Mouse (Mus musculus) midbrain, embryonic 16.5 days (tissue): ENCODE measurements around the gene Amd1. TPM values are rescaled to one million over a fixed set of nuclear protein-coding genes. Genes with fewer than 3 reads are reported as not detected.
A peak's percentile ranks its signal among the peaks of the same experiment; 100 is the strongest.

Experiments
- ATAC-seq: fragments of 200-750 bp; cut with Nextera tagmentation; 2 replicates; pipeline ENCODE4 v1.8.0; 2017; ENCODE audit warnings: moderate TSS enrichment
- H3K27ac ChIP-seq: fragments of 300-500 bp; sonication (generic); 2 replicates; pipeline ENCODE4 v1.5.1; 2014; ENCODE audit warnings: mild to moderate bottlenecking, low read length, mixed read lengths
- H3K27me3 ChIP-seq: fragments of 300-500 bp; sonication (generic); 2 replicates; pipeline ENCODE4 v1.6.1; 2014; ENCODE audit warnings: low read depth, low read length, mixed read lengths; ENCODE audit not compliant: control insufficient read depth, insufficient read depth
- H3K36me3 ChIP-seq: fragments of 300-500 bp; sonication (generic); 2 replicates; pipeline ENCODE4 v1.6.1; 2014; ENCODE audit warnings: mild to moderate bottlenecking, low read length, moderate library complexity, mixed read lengths; ENCODE audit not compliant: control insufficient read depth, insufficient read depth
- H3K4me1 ChIP-seq: fragments of 300-500 bp; sonication (generic); 2 replicates; pipeline ENCODE4 v1.6.1; 2014; ENCODE audit warnings: mild to moderate bottlenecking, low read length, mixed read lengths; ENCODE audit not compliant: control insufficient read depth, insufficient read depth
- H3K4me2 ChIP-seq: fragments of 300-500 bp; sonication (generic); 2 replicates; pipeline ENCODE4 v1.6.1; 2014; ENCODE audit warnings: mild to moderate bottlenecking, low read length, mixed read lengths
- H3K4me3 ChIP-seq: fragments of 300-500 bp; sonication (generic); 2 replicates; pipeline ENCODE4 v1.5.1; 2014; ENCODE audit warnings: low read depth, mild to moderate bottlenecking, low read length, moderate library complexity, mixed read lengths
- H3K9ac ChIP-seq: fragments of 300-500 bp; sonication (generic); 2 replicates; pipeline ENCODE4 v1.6.1; 2014; ENCODE audit warnings: low read depth, low read length, mixed read lengths
- H3K9me3 ChIP-seq: fragments of 300-500 bp; sonication (generic); replicated peaks from 2 replicates; pipeline ENCODE4 v1.6.1; 2014; ENCODE audit warnings: mild to moderate bottlenecking, low read length, mixed read lengths; ENCODE audit not compliant: control insufficient read depth, poor library complexity, severe bottlenecking
- WGBS: fragments of 180-500 bp; shearing (Covaris S2); extraction: QIAGEN DNeasy Blood & Tissue Kit; methylation state at CpG from one replicate; pipeline ENCODE4 v1.1.7; 2014; 5-methylcytosine and 5-hydroxymethylcytosine counted together
- polyA plus RNA-seq: library from polyadenylated mRNA; unstranded; fragments of >200 nt; fragmentation: Nextera tagmentation; extraction: Ambion mirVana; gene quantifications from 2 replicates; pipeline ENCODE4 v1.2.1, GENCODE M21; 2015

The Amd1 gene
- polyA plus RNA-seq = 40.8 and 41.9 TPM in 2 replicates

GRCm38 (mm10) chr10:40302140-40302985 is at the start of gene Amd1:
TSS of gene Amd1 (minus strand) at chr10:40302186.
- H3K4me2 ChIP-seq = peak within 1 kb of the TSS; percentile 85
- no peaks in the 10 kb centered on the region for H3K36me3 ChIP-seq
- peak within 1 kb of the TSS; percentile 82 for H3K4me3 ChIP-seq
- H3K27me3 ChIP-seq = no peaks in the 10 kb centered on the region
- peak within 1 kb of the TSS; percentile 94 for H3K9ac ChIP-seq
- peak; percentile 98 for ATAC-seq
- H3K4me1 ChIP-seq = peaks cover 17% of the 10 kb centered on the region
- peak within 1 kb of the TSS; percentile 99 for H3K27ac ChIP-seq
- H3K9me3 ChIP-seq = no peaks in the 10 kb centered on the region
- under 1% methylated on average over 55 of the region's 55 CpGs for WGBS

- peaks cover 20% of the 10 kb centered on the region for H3K4me1 ChIP-seq
- 55% methylated on average over 4 of the region's 4 CpGs for WGBS
- no peak overlapping the region for H3K27ac ChIP-seq
- H3K9me3 ChIP-seq = no peaks in the 10 kb centered on the region
- H3K27me3 ChIP-seq = no peaks in the 10 kb centered on the region
- no peak overlapping the region for H3K9ac ChIP-seq
- H3K36me3 ChIP-seq = no peaks in the 10 kb centered on the region
- H3K4me3 ChIP-seq = no peak overlapping the region; the same call in 1 of the 2 replicates
- no peak for ATAC-seq
- peak overlapping the region; percentile 79 for H3K4me2 ChIP-seq
These were observed 49.2 kb upstream of the Amd1 start for GRCm38 (mm10) chr10:40351156-40351555.

- whole genome bisulfite sequencing = 54% methylated on average over 12 of the region's 12 CpGs
- Histone ChIP-seq H3K27me3 (no peaks in the 10 kb centered on the region), H3K9ac (peak overlapping the region; percentile 83), H3K9me3 (no peaks in the 10 kb centered on the region), H3K27ac (no peak overlapping the region; the same call in 1 of the 2 replicates), H3K4me1 (peaks cover 20% of the 10 kb centered on the region), H3K4me3 (peak overlapping the region; percentile 95), H3K4me2 (peak overlapping the region; percentile 79), H3K36me3 (no peaks in the 10 kb centered on the region)
- no peak for ATAC-seq
These were observed 48.4 kb upstream of the Amd1 start for GRCm38 (mm10) chr10:40350245-40350932.

- Histone ChIP-seq H3K9me3 (no peaks in the 10 kb centered on the region), H3K27me3 (no peaks in the 10 kb centered on the region), H3K36me3 (no peaks in the 10 kb centered on the region), H3K9ac (peak overlapping the region; percentile 83), H3K4me2 (peak overlapping the region; percentile 79), H3K27ac (peak overlapping the region; percentile 91), H3K4me1 (peaks cover 20% of the 10 kb centered on the region), H3K4me3 (peak overlapping the region; percentile 95)
- ATAC-seq = peak; percentile 47
- WGBS = under 1% methylated on average over 62 of the region's 62 CpGs
These were observed 47.7 kb upstream of the Amd1 start for GRCm38 (mm10) chr10:40349631-40350177.

GRCm38 (mm10) chr10:40348566-40349536 is 46.9 kb upstream of the Amd1 start:
- Histone ChIP-seq H3K9ac (peak overlapping the region; percentile 83), H3K9me3 (no peaks in the 10 kb centered on the region), H3K27ac (peak overlapping the region; percentile 91), H3K4me3 (peak overlapping the region; percentile 95), H3K4me1 (peaks cover 20% of the 10 kb centered on the region), H3K4me2 (peak overlapping the region; percentile 82), H3K36me3 (no peaks in the 10 kb centered on the region), H3K27me3 (no peaks in the 10 kb centered on the region)
- WGBS = under 1% methylated on average over 67 of the region's 76 CpGs
- ATAC-seq = peak; percentile 99

GRCm38 (mm10) chr10:40347461-40347954 is 45.5 kb upstream of the Amd1 start:
- Histone ChIP-seq H3K27ac (no peak overlapping the region), H3K4me1 (peaks cover 20% of the 10 kb centered on the region), H3K4me3 (no peak overlapping the region), H3K4me2 (peak overlapping the region; percentile 82; the same call in 1 of the 2 replicates), H3K9ac (no peak overlapping the region), H3K27me3 (no peaks in the 10 kb centered on the region), H3K36me3 (no peaks in the 10 kb centered on the region), H3K9me3 (no peaks in the 10 kb centered on the region)
- no peak for ATAC-seq
- WGBS = 73% methylated on average over 9 of the region's 9 CpGs

GRCm38 (mm10) chr10:40346776-40347403 is 44.9 kb upstream of the Amd1 start:
- no peak for ATAC-seq
- 87% methylated on average over 3 of the region's 3 CpGs for WGBS
- Histone ChIP-seq H3K4me3 (no peak overlapping the region), H3K36me3 (no peaks in the 10 kb centered on the region), H3K4me1 (peaks cover 20% of the 10 kb centered on the region), H3K9me3 (no peaks in the 10 kb centered on the region), H3K27ac (no peak overlapping the region), H3K27me3 (no peaks in the 10 kb centered on the region), H3K9ac (no peak overlapping the region), H3K4me2 (no peak overlapping the region)

GRCm38 (mm10) chr10:40342036-40342435 is 40.0 kb upstream of the Amd1 start:
- no peaks in the 10 kb centered on the region for H3K36me3 ChIP-seq
- no peaks in the 10 kb centered on the region for H3K9me3 ChIP-seq
- no peak overlapping the region for H3K9ac ChIP-seq
- ATAC-seq = no peak
- no peak overlapping the region for H3K4me3 ChIP-seq
- H3K4me1 ChIP-seq = no peaks in the 10 kb centered on the region
- no peaks in the 10 kb centered on the region for H3K27me3 ChIP-seq
- H3K4me2 ChIP-seq = no peak overlapping the region
- WGBS = 80% methylated on average over 4 of the region's 4 CpGs
- no peak overlapping the region for H3K27ac ChIP-seq
